Mouse (Mus musculus): ENCODE measurements at regions not wholly inside any gene's neighbourhood (a gene's known extent, or its start where the extent isn't known, plus 50 kb on each side); places are given as distances from the start of the nearest gene placed in this dataset.

DNA sequence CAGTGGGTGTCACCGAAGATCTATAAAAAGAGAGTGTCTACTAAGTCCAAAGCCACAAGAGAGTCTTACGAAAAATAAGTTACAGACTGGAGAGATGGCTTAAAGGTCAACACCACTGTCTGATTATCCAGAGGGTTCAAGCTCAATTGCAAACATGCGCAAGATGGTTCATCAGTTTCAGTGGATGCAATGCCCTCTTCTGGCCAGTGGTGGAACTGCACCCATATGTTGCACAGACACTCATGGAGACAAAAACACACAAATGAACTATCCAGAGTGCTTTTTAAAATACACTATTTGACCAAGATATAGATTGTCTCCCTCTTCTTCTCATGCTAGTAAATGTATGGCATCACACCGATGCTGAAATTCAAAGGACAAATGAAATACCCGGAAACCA, 312.1 kb upstream of the Cxadr start:
- no peak overlapping the region for H3K9ac ChIP-seq
- H3K27ac ChIP-seq (replicated peaks), result no peak overlapping the region
- no peaks in the 10 kb centered on the region for H3K27me3 ChIP-seq
- H3K4me1 ChIP-seq (replicated peaks), result no peaks in the 10 kb centered on the region
- no peak for ATAC-seq (ENCODE audit: low FRiP score, low read depth)
- no peak overlapping the region for H3K4me2 ChIP-seq
- no peaks in the 10 kb centered on the region for H3K36me3 ChIP-seq
- WGBS, result 95% methylated on average over 5 of the region's 5 CpGs
- no peaks in the 10 kb centered on the region for H3K9me3 ChIP-seq
- H3K4me3 ChIP-seq, result no peak overlapping the region

- Histone ChIP-seq H3K36me3 (no peaks in the 10 kb centered on the region), H3K9ac (no peak overlapping the region), H3K4me3 (no peak overlapping the region), H3K4me2 (peak overlapping the region; percentile 1), H3K27me3 (no peaks in the 10 kb centered on the region), H3K9me3 (no peaks in the 10 kb centered on the region), H3K27ac (replicated peaks) (peak overlapping the region; percentile 7), H3K4me1 (replicated peaks) (no peaks in the 10 kb centered on the region)
- ATAC-seq (ENCODE audit: low FRiP score, low read depth), result peak; percentile 27; the same call in 1 of the 2 replicates
- 39% methylated on average over 10 of the region's 10 CpGs for WGBS
Observed at GRCm38 (mm10) chr16:77986884-77987529, 314.3 kb upstream of the Cxadr start.

- ATAC-seq (ENCODE audit: low FRiP score, low read depth), result no peak
Observed at GRCm38 (mm10) chr16:77948785-77949184, 346.9 kb upstream of the Gm11146 start.

GRCm38 (mm10) chr16:77945442-77945841, 343.5 kb upstream of the Gm11146 start:
- Histone ChIP-seq H3K9ac (no peak overlapping the region), H3K36me3 (no peaks in the 10 kb centered on the region), H3K4me3 (no peak overlapping the region), H3K4me2 (no peak overlapping the region), H3K27ac (replicated peaks) (no peak overlapping the region), H3K9me3 (no peaks in the 10 kb centered on the region), H3K4me1 (replicated peaks) (no peaks in the 10 kb centered on the region), H3K27me3 (no peaks in the 10 kb centered on the region)
- ATAC-seq (ENCODE audit: low FRiP score, low read depth), result no peak
- 68% methylated on average over 2 of the region's 2 CpGs for WGBS

More at GRCm38 (mm10) chr16:77948785-77949184, 346.9 kb upstream of the Gm11146 start:
- no peaks in the 10 kb centered on the region for H3K27me3 ChIP-seq
- no peaks in the 10 kb centered on the region for H3K4me1 ChIP-seq (replicated peaks)
- no peaks in the 10 kb centered on the region for H3K9me3 ChIP-seq
- no peak overlapping the region for H3K4me3 ChIP-seq
- no peak overlapping the region for H3K9ac ChIP-seq
- no peak overlapping the region for H3K4me2 ChIP-seq
- WGBS, result 97% methylated on average over 1 of the region's 1 CpGs
- H3K27ac ChIP-seq (replicated peaks), result no peak overlapping the region
- no peaks in the 10 kb centered on the region for H3K36me3 ChIP-seq

DNA sequence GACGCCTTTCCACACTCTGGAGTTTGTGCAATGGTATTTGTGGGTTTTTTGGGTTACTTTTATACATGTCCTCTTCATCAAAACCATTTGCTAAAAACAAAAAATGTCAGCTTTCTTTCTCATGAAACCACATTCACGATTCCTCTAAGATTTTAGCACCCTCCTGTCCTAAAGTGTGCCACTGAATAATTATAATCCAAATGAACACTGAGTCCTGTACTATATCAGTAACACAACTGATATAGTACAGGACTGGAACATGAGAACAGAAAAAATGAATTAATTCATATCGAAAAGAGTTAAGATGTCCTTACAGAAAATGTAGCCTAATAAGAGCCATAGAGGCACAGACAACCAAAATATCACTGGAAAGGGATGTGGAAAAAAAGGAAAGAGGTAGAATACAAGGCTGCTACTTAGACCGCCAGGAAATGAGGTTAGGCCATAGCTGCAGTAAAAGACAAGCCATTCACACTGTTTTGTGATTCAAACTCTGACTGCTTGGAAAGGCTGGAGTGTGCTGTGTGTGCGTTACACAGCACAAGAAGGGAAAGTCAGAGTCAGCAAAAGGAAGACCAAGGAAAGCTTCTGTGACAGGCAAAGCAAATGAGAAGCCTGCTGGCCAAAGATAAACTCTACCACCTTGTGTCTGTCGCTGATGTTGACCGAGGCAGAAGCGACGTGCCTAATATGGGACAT, 329.3 kb upstream of the Gm11146 start:
- H3K9me3 ChIP-seq, result no peaks in the 10 kb centered on the region
- WGBS, result 81% methylated on average over 9 of the region's 9 CpGs
- no peaks in the 10 kb centered on the region for H3K27me3 ChIP-seq
- no peak overlapping the region for H3K4me2 ChIP-seq
- H3K4me3 ChIP-seq, result no peak overlapping the region
- no peaks in the 10 kb centered on the region for H3K4me1 ChIP-seq (replicated peaks)
- H3K36me3 ChIP-seq, result no peaks in the 10 kb centered on the region
- ATAC-seq (ENCODE audit: low FRiP score, low read depth), result no peak
- H3K9ac ChIP-seq, result no peak overlapping the region
- H3K27ac ChIP-seq (replicated peaks), result no peak overlapping the region

- no peak for ATAC-seq (ENCODE audit: low FRiP score, low read depth)
- Histone ChIP-seq H3K27me3 (no peaks in the 10 kb centered on the region), H3K9me3 (no peaks in the 10 kb centered on the region), H3K27ac (replicated peaks) (no peak overlapping the region), H3K36me3 (no peaks in the 10 kb centered on the region), H3K4me2 (no peak overlapping the region), H3K4me1 (replicated peaks) (no peaks in the 10 kb centered on the region), H3K4me3 (no peak overlapping the region), H3K9ac (no peak overlapping the region)
- 85% methylated on average over 6 of the region's 6 CpGs for WGBS
Observed at GRCm38 (mm10) chr16:77914160-77915070, 312.5 kb upstream of the Gm11146 start.

GRCm38 (mm10) chr16:77894247-77894646, 292.4 kb upstream of the Gm11146 start:
- H3K9me3 ChIP-seq, result no peaks in the 10 kb centered on the region
- H3K4me3 ChIP-seq, result no peak overlapping the region
- H3K27ac ChIP-seq (replicated peaks), result peak overlapping the region; percentile 77
- H3K4me2 ChIP-seq, result no peak overlapping the region
- ATAC-seq (ENCODE audit: low FRiP score, low read depth), result no peak
- WGBS, result 13% methylated on average over 2 of the region's 2 CpGs
- H3K27me3 ChIP-seq, result no peaks in the 10 kb centered on the region
- H3K4me1 ChIP-seq (replicated peaks), result no peaks in the 10 kb centered on the region
- H3K9ac ChIP-seq, result no peak overlapping the region
- no peaks in the 10 kb centered on the region for H3K36me3 ChIP-seq

- no peaks in the 10 kb centered on the region for H3K4me1 ChIP-seq (replicated peaks)
- H3K36me3 ChIP-seq, result no peaks in the 10 kb centered on the region
- 14% methylated on average over 2 of the region's 2 CpGs for WGBS
- H3K27ac ChIP-seq (replicated peaks), result peak overlapping the region; percentile 77
- no peak overlapping the region for H3K4me3 ChIP-seq
- no peaks in the 10 kb centered on the region for H3K9me3 ChIP-seq
- H3K27me3 ChIP-seq, result no peaks in the 10 kb centered on the region
- no peak overlapping the region for H3K4me2 ChIP-seq
- ATAC-seq (ENCODE audit: low FRiP score, low read depth), result 0 out of 2 replicates have a peak, but pooled peaks have one; percentile 48
- H3K9ac ChIP-seq, result no peak overlapping the region
Observed at GRCm38 (mm10) chr16:77893690-77894089, 291.8 kb upstream of the Gm11146 start.

DNA sequence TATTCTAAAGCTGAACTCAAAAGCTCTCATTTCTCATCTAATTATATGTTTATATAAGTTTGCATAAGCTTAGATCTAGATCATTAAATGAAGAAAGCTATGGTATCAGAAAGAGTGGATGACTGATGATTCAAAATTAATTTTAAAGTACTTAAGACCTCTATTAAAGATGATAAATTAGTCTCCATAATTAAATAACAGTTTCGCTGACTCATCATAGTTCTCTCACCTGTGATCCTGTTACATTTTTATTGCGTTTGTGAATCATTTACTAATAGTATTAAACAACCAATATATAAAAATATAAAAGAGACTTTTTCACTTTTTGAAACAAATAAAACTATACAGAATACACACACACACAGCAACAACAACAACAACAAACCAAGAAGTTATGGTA, 290.8 kb upstream of the Gm11146 start:
- 78% methylated on average over 2 of the region's 2 CpGs for WGBS
- no peak overlapping the region for H3K4me3 ChIP-seq
- no peak overlapping the region for H3K27ac ChIP-seq (replicated peaks)
- H3K4me2 ChIP-seq, result no peak overlapping the region
- no peaks in the 10 kb centered on the region for H3K4me1 ChIP-seq (replicated peaks)
- H3K27me3 ChIP-seq, result no peaks in the 10 kb centered on the region
- H3K9me3 ChIP-seq, result no peaks in the 10 kb centered on the region
- no peaks in the 10 kb centered on the region for H3K36me3 ChIP-seq
- ATAC-seq (ENCODE audit: low FRiP score, low read depth), result no peak
- H3K9ac ChIP-seq, result no peak overlapping the region

DNA sequence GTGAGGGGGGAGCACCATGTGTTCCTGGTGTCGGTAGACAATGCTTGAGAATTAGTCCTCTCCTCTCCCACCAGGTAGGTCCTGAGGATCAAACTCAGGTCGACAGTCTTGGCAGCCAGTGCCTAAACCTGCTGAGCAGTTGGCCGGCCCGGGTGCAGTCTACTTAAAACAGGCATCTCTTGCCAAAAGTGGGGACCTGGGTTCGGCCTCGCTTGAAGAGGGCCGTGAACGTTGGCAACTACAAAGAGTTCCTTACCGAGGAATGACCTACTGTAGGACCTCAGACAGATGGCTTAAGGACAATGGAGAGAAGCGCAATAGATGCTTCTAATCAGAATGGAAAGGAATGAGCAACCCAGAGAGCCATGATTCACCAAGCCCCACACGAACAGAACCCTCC, 287.5 kb upstream of the Gm11146 start:
- ATAC-seq (ENCODE audit: low FRiP score, low read depth), result no peak
- no peaks in the 10 kb centered on the region for H3K36me3 ChIP-seq
- no peak overlapping the region for H3K4me3 ChIP-seq
- H3K27me3 ChIP-seq, result no peaks in the 10 kb centered on the region
- H3K9ac ChIP-seq, result no peak overlapping the region
- 74% methylated on average over 11 of the region's 11 CpGs for WGBS
- H3K9me3 ChIP-seq, result no peaks in the 10 kb centered on the region
- no peak overlapping the region for H3K4me2 ChIP-seq
- H3K4me1 ChIP-seq (replicated peaks), result no peaks in the 10 kb centered on the region
- H3K27ac ChIP-seq (replicated peaks), result no peak overlapping the region

GRCm38 (mm10) chr16:77885060-77885679, 283.3 kb upstream of the Gm11146 start:
- Histone ChIP-seq H3K27me3 (no peaks in the 10 kb centered on the region), H3K27ac (replicated peaks) (peak overlapping the region; percentile 64), H3K4me2 (peak overlapping the region; percentile 28; the same call in 1 of the 2 replicates), H3K4me1 (replicated peaks) (no peaks in the 10 kb centered on the region), H3K36me3 (no peaks in the 10 kb centered on the region), H3K9ac (no peak overlapping the region), H3K4me3 (no peak overlapping the region), H3K9me3 (no peaks in the 10 kb centered on the region)
- ATAC-seq (ENCODE audit: low FRiP score, low read depth), result peak; percentile 81
- 37% methylated on average over 15 of the region's 15 CpGs for WGBS
